Mouse (Mus musculus): ENCODE measurements around the gene Dpf1. TPM values are rescaled to one million over a fixed set of nuclear protein-coding genes. Genes with fewer than 3 reads are reported as not detected.

Gene Dpf1
- polyA plus RNA-seq, 1 experiment from 2014 or later = 13.1 TPM

- no peaks in the 10 kb centered on the region for H3K9me3 ChIP-seq
- no peaks in the 10 kb centered on the region for H3K27me3 ChIP-seq
- peaks cover 83% of the 10 kb centered on the region for H3K4me1 ChIP-seq
- peak overlapping the region; percentile 93 for H3K27ac ChIP-seq
- H3K4me2 ChIP-seq = peak overlapping the region; percentile 48; the same call in 1 of the 2 replicates
- no peak overlapping the region for H3K9ac ChIP-seq
- no peak for ATAC-seq (ENCODE audit: insufficient number of reproducible peaks, low FRiP score, low TSS enrichment, low read depth)
- no peak overlapping the region for H3K4me3 ChIP-seq
- WGBS = 51% methylated on average over 17 of the region's 17 CpGs
- H3K36me3 ChIP-seq = no peaks in the 10 kb centered on the region
Measured at GRCm38 (mm10) chr7:29316137-29316734, 12.5 kb downstream of the Dpf1 start.

DNA sequence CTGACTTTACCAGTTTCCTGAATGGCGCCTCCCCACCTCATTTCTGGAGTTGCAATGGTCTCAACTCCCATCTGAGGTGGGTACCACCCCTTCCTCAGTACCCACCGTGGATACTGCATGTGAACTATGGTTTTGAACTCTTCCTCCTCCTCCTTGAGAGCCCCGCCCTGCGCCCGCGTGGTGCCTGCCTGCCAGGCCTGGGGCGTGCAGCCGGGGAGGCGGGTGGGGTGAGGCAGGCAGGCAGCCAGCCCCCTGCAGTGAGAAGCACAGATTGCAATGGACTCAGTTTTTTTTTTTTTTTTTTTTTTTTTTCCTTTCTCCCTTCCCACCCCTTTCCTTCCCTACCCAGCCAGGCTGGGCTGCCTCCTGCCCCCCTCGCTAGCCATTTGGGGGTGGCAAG is 13.2 kb downstream of the Dpf1 start:
- 5% methylated on average over 10 of the region's 10 CpGs for WGBS
- H3K4me3 ChIP-seq = peak overlapping the region; percentile 19

DNA sequence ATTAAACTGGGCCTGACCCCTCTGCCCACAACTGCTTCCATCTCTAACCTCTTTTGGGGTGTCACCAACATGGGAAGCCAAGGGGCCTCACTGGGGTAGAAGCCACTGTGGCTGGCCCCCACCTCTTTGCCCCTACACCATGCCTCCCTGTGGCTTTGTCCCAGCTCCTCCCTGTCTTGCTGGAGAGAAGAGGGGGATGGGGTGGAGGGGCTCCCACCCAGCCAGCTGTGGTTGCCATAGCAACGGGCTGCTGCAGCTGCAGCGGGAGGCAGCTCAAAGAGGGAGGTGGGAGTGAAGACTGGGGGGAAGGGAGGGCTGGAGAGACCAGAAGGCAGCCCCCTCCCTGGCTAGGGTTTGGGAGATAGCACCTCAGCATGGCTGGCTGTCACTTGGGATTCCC is 13.8 kb downstream of the Dpf1 start:
- H3K36me3 ChIP-seq = peaks cover under 1% of the 10 kb centered on the region; the same call in 1 of the 2 replicates
- WGBS = 0% methylated on average over 2 of the region's 2 CpGs
- no peaks in the 10 kb centered on the region for H3K9me3 ChIP-seq
- peak overlapping the region; percentile 48 for H3K4me2 ChIP-seq
- H3K27me3 ChIP-seq = no peaks in the 10 kb centered on the region
- peak overlapping the region; percentile 19 for H3K4me3 ChIP-seq
- ATAC-seq (ENCODE audit: insufficient number of reproducible peaks, low FRiP score, low TSS enrichment, low read depth) = peak; percentile 53
- peaks cover 85% of the 10 kb centered on the region for H3K4me1 ChIP-seq
- H3K27ac ChIP-seq = peak overlapping the region; percentile 93
- H3K9ac ChIP-seq = peak overlapping the region; percentile 20; the same call in 1 of the 2 replicates

More for the DNA sequence above, 13.2 kb downstream of the Dpf1 start:
- Histone ChIP-seq H3K36me3 (no peaks in the 10 kb centered on the region), H3K9ac (0 out of 2 replicates have a peak overlapping the region, but pooled peaks have one; percentile 20), H3K4me1 (peaks cover 85% of the 10 kb centered on the region), H3K9me3 (no peaks in the 10 kb centered on the region), H3K27me3 (no peaks in the 10 kb centered on the region), H3K27ac (peak overlapping the region; percentile 93), H3K4me2 (peak overlapping the region; percentile 48)
- peak; percentile 60 for ATAC-seq (ENCODE audit: insufficient number of reproducible peaks, low FRiP score, low TSS enrichment, low read depth)

GRCm38 (mm10) chr7:29318115-29318911 is 14.6 kb downstream of the Dpf1 start:
- ATAC-seq (ENCODE audit: insufficient number of reproducible peaks, low FRiP score, low TSS enrichment, low read depth) = peak; percentile 21
- Histone ChIP-seq H3K4me3 (peak overlapping the region; percentile 33), H3K4me2 (peak overlapping the region; percentile 48), H3K27me3 (no peaks in the 10 kb centered on the region), H3K4me1 (peaks cover 79% of the 10 kb centered on the region), H3K36me3 (peaks cover 7% of the 10 kb centered on the region), H3K9me3 (no peaks in the 10 kb centered on the region), H3K27ac (peak overlapping the region; percentile 93), H3K9ac (no peak overlapping the region)
- 5% methylated on average over 18 of the region's 18 CpGs for WGBS

- no peaks in the 10 kb centered on the region for H3K27me3 ChIP-seq
- WGBS = 11% methylated on average over 19 of the region's 19 CpGs
- no peak overlapping the region for H3K9ac ChIP-seq
- H3K4me2 ChIP-seq = peak overlapping the region; percentile 48
- peaks cover 65% of the 10 kb centered on the region for H3K4me1 ChIP-seq
- ATAC-seq (ENCODE audit: insufficient number of reproducible peaks, low FRiP score, low TSS enrichment, low read depth) = no peak
- H3K36me3 ChIP-seq = peaks cover 18% of the 10 kb centered on the region
- H3K27ac ChIP-seq = peak overlapping the region; percentile 93
- no peaks in the 10 kb centered on the region for H3K9me3 ChIP-seq
- H3K4me3 ChIP-seq = peak overlapping the region; percentile 33
Measured at GRCm38 (mm10) chr7:29319337-29320307, 15.9 kb downstream of the Dpf1 start.

GRCm38 (mm10) chr7:29327087-29327486 is 23.3 kb downstream of the Dpf1 start:
- no peak overlapping the region for H3K4me3 ChIP-seq
- no peak for ATAC-seq (ENCODE audit: insufficient number of reproducible peaks, low FRiP score, low TSS enrichment, low read depth)
- no peaks in the 10 kb centered on the region for H3K4me1 ChIP-seq
- 75% methylated on average over 6 of the region's 6 CpGs for WGBS
- no peaks in the 10 kb centered on the region for H3K9me3 ChIP-seq
- no peak overlapping the region for H3K27ac ChIP-seq
- no peak overlapping the region for H3K9ac ChIP-seq
- H3K27me3 ChIP-seq = no peaks in the 10 kb centered on the region
- H3K4me2 ChIP-seq = no peak overlapping the region
- peaks cover 78% of the 10 kb centered on the region for H3K36me3 ChIP-seq

DNA sequence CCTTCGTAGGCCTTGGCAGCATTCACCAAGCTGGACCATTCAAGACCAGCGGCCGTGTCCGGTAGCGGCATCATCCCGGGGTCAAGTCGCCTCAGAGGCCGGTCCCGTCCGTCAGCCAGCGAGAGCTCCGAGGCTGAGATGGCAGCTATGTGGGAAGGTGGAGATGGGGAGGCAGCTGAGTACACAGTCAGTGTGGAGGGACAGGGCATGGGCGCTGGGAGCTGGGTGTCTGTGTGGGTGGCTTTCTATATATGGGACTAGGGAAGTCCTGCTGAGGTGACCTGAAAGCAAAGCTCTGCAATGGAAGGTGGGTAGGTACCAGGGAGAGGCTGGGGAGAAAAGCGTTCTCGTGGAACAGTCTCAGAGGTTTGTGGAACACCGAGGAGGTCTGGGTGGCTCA is 25.2 kb downstream of the Dpf1 start:
- no peak overlapping the region for H3K4me3 ChIP-seq
- H3K36me3 ChIP-seq = peaks cover 73% of the 10 kb centered on the region
- no peak overlapping the region for H3K27ac ChIP-seq
- no peaks in the 10 kb centered on the region for H3K27me3 ChIP-seq
- no peak overlapping the region for H3K9ac ChIP-seq
- H3K4me2 ChIP-seq = no peak overlapping the region
- no peak for ATAC-seq (ENCODE audit: insufficient number of reproducible peaks, low FRiP score, low TSS enrichment, low read depth)
- no peaks in the 10 kb centered on the region for H3K9me3 ChIP-seq
- H3K4me1 ChIP-seq = no peaks in the 10 kb centered on the region
- WGBS = 91% methylated on average over 16 of the region's 16 CpGs

GRCm38 (mm10) chr7:29334156-29334555 is 30.4 kb downstream of the Dpf1 start:
- no peak overlapping the region for H3K9ac ChIP-seq
- H3K36me3 ChIP-seq = peaks cover 52% of the 10 kb centered on the region
- H3K27me3 ChIP-seq = no peaks in the 10 kb centered on the region
- 72% methylated on average over 6 of the region's 7 CpGs for WGBS
- ATAC-seq (ENCODE audit: insufficient number of reproducible peaks, low FRiP score, low TSS enrichment, low read depth) = no peak
- no peaks in the 10 kb centered on the region for H3K9me3 ChIP-seq
- no peak overlapping the region for H3K4me2 ChIP-seq
- no peak overlapping the region for H3K4me3 ChIP-seq
- no peaks in the 10 kb centered on the region for H3K4me1 ChIP-seq
- no peak overlapping the region for H3K27ac ChIP-seq

- no peaks in the 10 kb centered on the region for H3K27me3 ChIP-seq
- H3K9ac ChIP-seq = no peak overlapping the region
- no peak for ATAC-seq (ENCODE audit: insufficient number of reproducible peaks, low FRiP score, low TSS enrichment, low read depth)
- H3K36me3 ChIP-seq = peaks cover 43% of the 10 kb centered on the region
- H3K9me3 ChIP-seq = no peaks in the 10 kb centered on the region
- no peak overlapping the region for H3K27ac ChIP-seq
- no peak overlapping the region for H3K4me3 ChIP-seq
- H3K4me1 ChIP-seq = no peaks in the 10 kb centered on the region
- H3K4me2 ChIP-seq = no peak overlapping the region
Measured at GRCm38 (mm10) chr7:29335276-29335675, 31.5 kb downstream of the Dpf1 start.

- no peaks in the 10 kb centered on the region for H3K9me3 ChIP-seq
- peaks cover 37% of the 10 kb centered on the region for H3K36me3 ChIP-seq
- no peak overlapping the region for H3K27ac ChIP-seq
- no peak overlapping the region for H3K9ac ChIP-seq
- ATAC-seq (ENCODE audit: insufficient number of reproducible peaks, low FRiP score, low TSS enrichment, low read depth) = no peak
- H3K4me3 ChIP-seq = no peak overlapping the region
- no peaks in the 10 kb centered on the region for H3K4me1 ChIP-seq
- no peaks in the 10 kb centered on the region for H3K27me3 ChIP-seq
- no peak overlapping the region for H3K4me2 ChIP-seq
- WGBS = 75% methylated on average over 6 of the region's 6 CpGs
Measured at GRCm38 (mm10) chr7:29335841-29336671, 32.3 kb downstream of the Dpf1 start.

GRCm38 (mm10) chr7:29336795-29337319 is 33.1 kb downstream of the Dpf1 start:
- no peak for ATAC-seq (ENCODE audit: insufficient number of reproducible peaks, low FRiP score, low TSS enrichment, low read depth)
- Histone ChIP-seq H3K4me2 (no peak overlapping the region), H3K27ac (no peak overlapping the region), H3K36me3 (peaks cover 30% of the 10 kb centered on the region), H3K9ac (no peak overlapping the region), H3K9me3 (no peaks in the 10 kb centered on the region), H3K4me3 (no peak overlapping the region), H3K27me3 (no peaks in the 10 kb centered on the region), H3K4me1 (peaks cover 3% of the 10 kb centered on the region; the same call in 1 of the 2 replicates)
- WGBS = 78% methylated on average over 9 of the region's 9 CpGs

All from limb, embryonic 15.5 days (tissue).